Mouse (Mus musculus): Measurements from ENCODE around the gene Otop2.

Gene Otop2

GRCm38 (mm10) chr11:115306863-115307262 is at the start of gene Otop2:
Otop2 (plus strand) TSS chr11:115307163.
- ChIA-PET CTCF (interaction anchor here (0.5 to 2.2 kb wide), 6 partner anchors 8 to 1144 kb away, joined by 3 to 7 read pairs (median 4); partner anchors contain the start of gene Ush1g (in 1 of the 4)), POLR2A (interaction anchor here in 1 of 4 experiments (0.9 to 1.1 kb wide), 2 partner anchors 9 to 30 kb away, joined by 4 to 5 read pairs; partner anchors contain the start of genes Fads6 and Fdxr)

GRCm38 (mm10) chr11:115257775-115258510 is 49.0 kb upstream of the Otop2 start:
- CTCF ChIA-PET: interaction anchor here (0.6 to 2.0 kb wide), 16 partner anchors 8 to 174 kb away, joined by 3 to 14 read pairs (median 5); partner anchors contain the start of genes Fdxr (in 1 of the 4) and Grin2c (in 1 of the 4)
- POLR2A ChIA-PET: interaction anchor here in 3 of 4 experiments (0.6 to 3.8 kb wide), 26 partner anchors 8 to 538 kb away, joined by 3 to 13 read pairs (median 4); partner anchors contain the start of genes Fdxr (in 2 of the 3) and Grin2c (in 1 of the 3)

- CTCF ChIA-PET: interaction anchor here (0.9 to 2.0 kb wide), 6 partner anchors 30 to 64 kb away, joined by 3 to 8 read pairs (median 4); no protein-coding TSS in a partner anchor
- POLR2A ChIA-PET: interaction anchor here in 3 of 4 experiments (0.6 to 3.8 kb wide), 12 partner anchors 8 to 155 kb away, joined by 3 to 13 read pairs (median 4); partner anchors contain the start of genes Fdxr (in 2 of the 3) and Grin2c (in 1 of the 3)
These were observed 47.8 kb upstream of the Otop2 start for GRCm38 (mm10) chr11:115259134-115259533.

- ChIA-PET POLR2A (interaction anchor here in 3 of 4 experiments (0.8 to 3.4 kb wide), 14 partner anchors 12 to 100 kb away, joined by 3 to 29 read pairs (median 6); partner anchors contain the start of genes Fdxr (in 2 of the 3) and Slc9a3r1 (in 1 of the 3)), CTCF (interaction anchor here (0.5 to 9.2 kb wide), 10 partner anchors 12 to 170 kb away, joined by 3 to 122 read pairs (median 11); partner anchors contain the start of gene Fdxr (in 1 of the 4))
These were observed 44.0 kb upstream of the Otop2 start for GRCm38 (mm10) chr11:115262954-115263353.

- POLR2A ChIA-PET: interaction anchor here in 3 of 4 experiments (0.6 to 5.0 kb wide), 12 partner anchors 12 to 161 kb away, joined by 3 to 29 read pairs (median 4); partner anchors contain the start of gene Fdxr (in 2 of the 3)
- CTCF ChIA-PET: interaction anchor here (0.6 to 10.0 kb wide), 15 partner anchors 13 to 181 kb away, joined by 3 to 122 read pairs (median 21); partner anchors contain the start of genes Fdxr (in 1 of the 4) and Slc9a3r1 (in 1 of the 4)
These were observed 42.7 kb upstream of the Otop2 start for GRCm38 (mm10) chr11:115264136-115264861.

- ChIA-PET POLR2A (interaction anchor here in 3 of 4 experiments (0.6 to 5.0 kb wide), 28 partner anchors 10 to 593 kb away, joined by 3 to 42 read pairs (median 4); partner anchors contain the start of genes Fdxr (in 3 of the 3), Nat9 (in 1 of the 3) and Tmem104 (in 1 of the 3)), CTCF (interaction anchor here (0.6 to 10.0 kb wide), 30 partner anchors 12 to 182 kb away, joined by 3 to 122 read pairs (median 4); partner anchors contain the start of genes Fdxr (in 2 of the 4) and Slc9a3r1 (in 2 of the 4))
These were observed 41.9 kb upstream of the Otop2 start for GRCm38 (mm10) chr11:115264862-115265668.

GRCm38 (mm10) chr11:115265771-115266399 is 41.1 kb upstream of the Otop2 start:
- ChIA-PET POLR2A (interaction anchor here (0.5 to 5.0 kb wide), 38 partner anchors 8 to 594 kb away, joined by 3 to 42 read pairs (median 4); partner anchors contain the start of genes Fdxr (in 4 of the 4), Nat9 (in 1 of the 4), Slc9a3r1 (in 1 of the 4) and Tmem104 (in 1 of the 4)), CTCF (interaction anchor here (0.5 to 10.0 kb wide), 38 partner anchors 8 to 182 kb away, joined by 3 to 122 read pairs (median 4); partner anchors contain the start of genes Fdxr (in 2 of the 4) and Slc9a3r1 (in 2 of the 4))

- POLR2A ChIA-PET: interaction anchor here (0.6 to 5.0 kb wide), 37 partner anchors 8 to 106 kb away, joined by 3 to 42 read pairs (median 5); partner anchors contain the start of genes Fdxr (in 4 of the 4), Nat9 (in 1 of the 4), Slc9a3r1 (in 1 of the 4) and Tmem104 (in 1 of the 4)
- CTCF ChIA-PET: interaction anchor here (0.5 to 10.0 kb wide), 40 partner anchors 8 to 183 kb away, joined by 3 to 122 read pairs (median 4); partner anchors contain the start of genes Fdxr (in 3 of the 4) and Slc9a3r1 (in 1 of the 4)
These were observed 40.6 kb upstream of the Otop2 start for GRCm38 (mm10) chr11:115266400-115266778.

GRCm38 (mm10) chr11:115267061-115267883 is 39.7 kb upstream of the Otop2 start, which contains the start of gene Grin2c:
Grin2c (minus strand) TSS chr11:115267243.
- ChIA-PET CTCF (interaction anchor here (0.6 to 10.0 kb wide), 28 partner anchors 9 to 1525 kb away, joined by 3 to 122 read pairs (median 6); partner anchors contain the start of genes Fdxr (in 2 of the 4) and Slc9a3r1 (in 2 of the 4)), POLR2A (interaction anchor here (0.6 to 5.0 kb wide), 39 partner anchors 9 to 246 kb away, joined by 3 to 42 read pairs (median 5); partner anchors contain the start of genes Fdxr (in 4 of the 4), Nat9 (in 2 of the 4), Slc9a3r1 (in 2 of the 4) and Tmem104 (in 2 of the 4))

GRCm38 (mm10) chr11:115267958-115268357 is 39.0 kb upstream of the Otop2 start:
- ChIA-PET POLR2A (interaction anchor here (0.6 to 5.0 kb wide), 27 partner anchors 8 to 246 kb away, joined by 3 to 42 read pairs (median 6); partner anchors contain the start of genes Fdxr (in 4 of the 4), Nat9 (in 2 of the 4), Slc9a3r1 (in 2 of the 4) and Tmem104 (in 2 of the 4)), CTCF (interaction anchor here (0.7 to 10.0 kb wide), 20 partner anchors 9 to 129 kb away, joined by 3 to 122 read pairs (median 4); partner anchors contain the start of genes Fdxr (in 2 of the 4), Fads6 (in 1 of the 4) and Slc9a3r1 (in 1 of the 4))

GRCm38 (mm10) chr11:115269330-115270066 is 37.5 kb upstream of the Otop2 start:
- CTCF ChIA-PET: interaction anchor here (0.7 to 10.0 kb wide), 10 partner anchors 12 to 106 kb away, joined by 3 to 122 read pairs (median 18); partner anchors contain the start of gene Slc9a3r1 (in 2 of the 4)
- POLR2A ChIA-PET: interaction anchor here in 3 of 4 experiments (0.7 to 3.9 kb wide), 7 partner anchors 19 to 94 kb away, joined by 3 to 31 read pairs (median 4); no protein-coding TSS in a partner anchor

- CTCF ChIA-PET: interaction anchor here in 3 of 4 experiments (0.7 to 10.0 kb wide), 10 partner anchors 11 to 111 kb away, joined by 3 to 122 read pairs (median 4); partner anchors contain the start of gene Slc9a3r1 (in 2 of the 3)
These were observed 36.7 kb upstream of the Otop2 start for GRCm38 (mm10) chr11:115270148-115270861.

GRCm38 (mm10) chr11:115271052-115271451 is 35.9 kb upstream of the Otop2 start:
- ChIA-PET POLR2A (interaction anchor here (0.6 to 1.8 kb wide), 11 partner anchors 9 to 344 kb away, joined by 3 to 5 read pairs (median 3); partner anchors contain the start of gene Fads6 (in 1 of the 4)), CTCF (interaction anchor here in 3 of 4 experiments (0.8 to 10.0 kb wide), 8 partner anchors 27 to 111 kb away, joined by 3 to 112 read pairs (median 6); partner anchors contain the start of gene Fads6 (in 1 of the 3))

More at GRCm38 (mm10) chr11:115270148-115270861, 36.7 kb upstream of the Otop2 start:
- POLR2A ChIA-PET: interaction anchor here in 2 of 4 experiments (0.9 to 1.8 kb wide), 3 partner anchors 69 to 117 kb away, joined by 3 to 4 read pairs (median 3); no protein-coding TSS in a partner anchor
